Mouse (Mus musculus) layer of hippocampus, adult 9-11 months (tissue): ENCODE measurements around the gene Eif2b1.
"Not testable (repeated sequence)": the region's sequence is repeated elsewhere in the genome, so short reads cannot be mapped to it uniquely, and the experiment has no call there.

Experiments
- DNase-seq: peaks from one replicate; pipeline ENCODE4 v3.0.0; 2022

The Eif2b1 gene

GRCm38 (mm10) chr5:124578633-124579317 is at the start of gene Eif2b1, which contains the start of gene Gtf2h3:
Eif2b1 (minus strand) TSS chr5:124579131.
Gtf2h3 (plus strand) TSS chr5:124579140.
- DNase-seq, result peak; percentile 93

- no peak for DNase-seq
Observed at GRCm38 (mm10) chr5:124624291-124624690, 45.4 kb upstream of the Eif2b1 start.

- peak; percentile 63 for DNase-seq
Observed at GRCm38 (mm10) chr5:124622890-124623289, 44.0 kb upstream of the Eif2b1 start.

GRCm38 (mm10) chr5:124621362-124621761 is 42.4 kb upstream of the Eif2b1 start:
- DNase-seq, result peak; percentile 67

- DNase-seq, result no peak
Observed at GRCm38 (mm10) chr5:124618711-124619110, 39.8 kb upstream of the Eif2b1 start.

- DNase-seq, result no peak
Observed at GRCm38 (mm10) chr5:124614709-124615108, 35.8 kb upstream of the Eif2b1 start.

- DNase-seq, result no peak
Observed at GRCm38 (mm10) chr5:124610965-124611364, 32.0 kb upstream of the Eif2b1 start.

GRCm38 (mm10) chr5:124605041-124605622 is 26.2 kb upstream of the Eif2b1 start:
- no peak for DNase-seq

- no peak for DNase-seq
Observed at GRCm38 (mm10) chr5:124604296-124604695, 25.4 kb upstream of the Eif2b1 start.

- no peak for DNase-seq
Observed at GRCm38 (mm10) chr5:124602349-124602748, 23.4 kb upstream of the Eif2b1 start.

GRCm38 (mm10) chr5:124599726-124600125 is 20.8 kb upstream of the Eif2b1 start:
- DNase-seq, result not testable (repeated sequence)

- DNase-seq, result peak; percentile 98
Observed at GRCm38 (mm10) chr5:124598224-124599174, 19.6 kb upstream of the Eif2b1 start.

GRCm38 (mm10) chr5:124592768-124593167 is 13.8 kb upstream of the Eif2b1 start:
- DNase-seq, result no peak

- DNase-seq, result no peak
Observed at GRCm38 (mm10) chr5:124582515-124582914, 3.6 kb upstream of the Eif2b1 start.

GRCm38 (mm10) chr5:124575467-124575866 is 3.5 kb downstream of the Eif2b1 start:
- DNase-seq, result no peak

GRCm38 (mm10) chr5:124571068-124571467 is 7.9 kb downstream of the Eif2b1 start:
- peak; percentile 91 for DNase-seq

- no peak for DNase-seq
Observed at GRCm38 (mm10) chr5:124555145-124555544, 23.8 kb downstream of the Eif2b1 start.

- no peak for DNase-seq
Observed at GRCm38 (mm10) chr5:124553607-124554006, 25.3 kb downstream of the Eif2b1 start.

GRCm38 (mm10) chr5:124552558-124553307 is 26.2 kb downstream of the Eif2b1 start, which contains the start of gene Ddx55:
Ddx55 (plus strand) TSS chr5:124552864.
- DNase-seq, result peak; percentile 85

GRCm38 (mm10) chr5:124552094-124552472 is 26.8 kb downstream of the Eif2b1 start:
- DNase-seq, result no peak

GRCm38 (mm10) chr5:124551349-124552093 is 27.4 kb downstream of the Eif2b1 start:
- not testable (repeated sequence) for DNase-seq

GRCm38 (mm10) chr5:124550737-124551136 is 28.2 kb downstream of the Eif2b1 start:
- not testable (repeated sequence) for DNase-seq
